Mouse (Mus musculus) C2C12 (cell line): ENCODE data around the gene Dhrs2.

Source experiments
- CEBPB ChIP-seq: IDR thresholded peaks from one replicate; pipeline ENCODE4 v1.6.1; 2011; ENCODE audit warnings: low read depth, mild to moderate bottlenecking, control low read depth, moderate library complexity
- CTCF ChIP-seq: IDR thresholded peaks from one replicate; pipeline ENCODE4 v1.5.1; 2011; ENCODE audit not compliant: control insufficient read depth, insufficient read depth, insufficient read length
- FOSL1 ChIP-seq: IDR thresholded peaks from one replicate; pipeline ENCODE4 v1.8.0; 2011; ENCODE audit warnings: mild to moderate bottlenecking, low read length; ENCODE audit not compliant: poor library complexity, insufficient read depth, severe bottlenecking

DNA sequence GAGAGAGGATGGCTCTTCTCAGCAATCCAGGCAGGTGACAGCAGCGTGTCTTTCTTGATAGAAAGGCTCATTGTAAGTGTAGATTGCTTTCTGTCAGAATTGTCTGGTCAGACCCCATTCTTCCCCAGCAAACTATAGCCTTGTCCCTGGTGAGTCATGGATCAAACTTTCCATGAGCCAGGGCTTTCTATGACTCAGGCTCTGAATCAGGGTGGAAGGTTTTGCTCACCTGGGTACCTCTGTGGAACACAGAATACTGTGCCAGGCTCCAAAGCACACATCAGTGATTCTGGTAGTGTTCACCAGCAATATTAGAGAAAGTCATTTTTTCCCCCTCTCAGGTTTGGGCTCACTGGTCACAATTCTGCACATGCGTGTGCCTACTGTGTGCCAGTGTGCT is 13.5 kb upstream of the Dhrs2 start:
- TF ChIP-seq CTCF = no peak
- no peak for TF ChIP-seq CEBPB
- TF ChIP-seq FOSL1 = no peak
